In the genomic region with DNA sequence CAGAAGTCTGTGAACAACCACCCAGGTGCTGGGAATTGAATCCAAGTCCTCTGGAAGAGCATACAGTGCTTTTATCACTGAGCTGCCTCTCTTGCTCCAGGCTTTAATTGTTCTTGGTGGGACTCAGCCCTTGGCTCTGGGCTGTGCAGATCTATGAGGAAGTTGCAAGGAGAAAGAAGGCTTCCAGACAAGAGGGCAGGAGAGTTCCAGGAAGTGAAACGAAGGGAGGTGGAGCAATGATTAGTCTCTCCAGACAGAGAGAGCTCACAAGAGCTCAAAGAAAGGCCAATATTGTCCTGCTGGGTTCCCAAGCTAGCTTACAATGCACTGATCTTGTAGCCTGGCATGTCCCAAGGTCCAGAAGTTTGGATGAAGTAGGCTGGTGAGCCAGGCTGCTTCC, we compare ENCODE assay signal across 16 mouse cellular contexts. TPM values are rescaled to one million over a fixed set of nuclear protein-coding genes. Genes with fewer than 3 reads are reported as not detected.
DNase-seq lines count a peak whose midpoint lies in the region; ATAC-seq and TF ChIP-seq lines count a peak whose summit lies in the region.
"Had no signal": no experiment of that assay in that cellular context is flagged by ENCODE, and none has a peak within 500 bp of the region (broad histone marks: within the 10 kb centered on the region; RNA-seq: fewer than 3 reads in every experiment).

No protein-coding gene starts in this region.

- H3K27ac ChIP-seq in forebrain, embryonic 11.5 days (ENCODE audit: low read depth, low read length), result 0 out of 2 replicates have a peak overlapping the region, but pooled peaks have one; percentile 12
- H3K27ac ChIP-seq in forebrain, embryonic 16.5 days (ENCODE audit: low read length), result no peak overlapping the region
- peak overlapping the region; percentile 57; the same call in 1 of the 2 replicates for H3K27ac ChIP-seq in cortical plate, adult 2 months (ENCODE audit: insufficient read depth, low read length)
- H3K27ac ChIP-seq in stomach, embryonic 16.5 days (ENCODE audit: low read length), result peak overlapping the region; percentile 43; the same call in 1 of the 2 replicates
- no peak overlapping the region for H3K27ac ChIP-seq in neural tube, embryonic 15.5 days (replicated peaks)
- H3K27ac ChIP-seq: heart, embryonic 15.5 days; lung, embryonic 15.5 days had no signal

- H3K4me2 ChIP-seq in forebrain, embryonic 11.5 days (ENCODE audit: low read depth, low read length, severe bottlenecking), result no peak overlapping the region
- no peak overlapping the region for H3K4me2 ChIP-seq in forebrain, embryonic 16.5 days (ENCODE audit: low read length)
- H3K4me2 ChIP-seq in stomach, embryonic 16.5 days (ENCODE audit: low read depth, low read length), result no peak overlapping the region
- no peak overlapping the region for H3K4me2 ChIP-seq in neural tube, embryonic 15.5 days
- H3K4me2 ChIP-seq: heart, embryonic 15.5 days; lung, embryonic 15.5 days had no signal

- no peaks in the 10 kb centered on the region for H3K27me3 ChIP-seq in forebrain, embryonic 11.5 days (ENCODE audit: control insufficient read depth, insufficient read depth, low read length)
- H3K27me3 ChIP-seq in forebrain, embryonic 16.5 days (replicated peaks; ENCODE audit: control insufficient read depth, insufficient read depth, low read length), result no peaks in the 10 kb centered on the region
- H3K27me3 ChIP-seq in stomach, embryonic 16.5 days (ENCODE audit: control insufficient read depth, insufficient read depth, low read length), result no peaks in the 10 kb centered on the region
- H3K27me3 ChIP-seq in neural tube, embryonic 15.5 days (replicated peaks), result no peaks in the 10 kb centered on the region
- H3K27me3 ChIP-seq: heart, embryonic 15.5 days; lung, embryonic 15.5 days had no signal

- no peak for TF ChIP-seq POLR2A in lung, adult 2 months (IDR thresholded peaks at IDR 0.05; ENCODE audit: borderline replicate concordance, extremely low read depth, low read depth, low read length)
- TF ChIP-seq POLR2A in cortical plate, adult 2 months (IDR thresholded peaks at IDR 0.05; ENCODE audit: extremely low read depth, insufficient read depth, low read length), result no peak

- no peaks in the 10 kb centered on the region for H3K9me3 ChIP-seq in forebrain, embryonic 11.5 days (ENCODE audit: control insufficient read depth, low read length)
- no peaks in the 10 kb centered on the region for H3K9me3 ChIP-seq in forebrain, embryonic 16.5 days (ENCODE audit: control insufficient read depth, low read length)
- no peaks in the 10 kb centered on the region for H3K9me3 ChIP-seq in stomach, embryonic 16.5 days (replicated peaks; ENCODE audit: control insufficient read depth, low read length)
- H3K9me3 ChIP-seq in neural tube, embryonic 15.5 days (replicated peaks), result no peaks in the 10 kb centered on the region
- H3K9me3 ChIP-seq: heart, embryonic 15.5 days; lung, embryonic 15.5 days had no signal

- H3K4me3 ChIP-seq in forebrain, embryonic 11.5 days (ENCODE audit: low read depth, low read length), result no peak overlapping the region
- no peak overlapping the region for H3K4me3 ChIP-seq in forebrain, embryonic 16.5 days (replicated peaks; ENCODE audit: low read length)
- no peak overlapping the region for H3K4me3 ChIP-seq in lung, adult 2 months (replicated peaks; ENCODE audit: extremely low read depth, low read depth, low read length)
- no peak overlapping the region for H3K4me3 ChIP-seq in cortical plate, adult 2 months (ENCODE audit: insufficient read depth, low read length)
- H3K4me3 ChIP-seq in stomach, embryonic 16.5 days (replicated peaks; ENCODE audit: low read length), result no peak overlapping the region
- H3K4me3 ChIP-seq in neural tube, embryonic 15.5 days (replicated peaks), result no peak overlapping the region
- H3K4me3 ChIP-seq: heart, embryonic 15.5 days; lung, embryonic 15.5 days had no signal

- no peak for DNase-seq in forebrain, embryonic 11.5 days (ENCODE audit: low spot score)
- peak; percentile 18 for DNase-seq in lung, postnatal 25 days (ENCODE audit: low spot score)
- no peak for DNase-seq in lung, adult 2 months
- no peak for DNase-seq in right cerebral cortex, postnatal 14 days
- DNase-seq: adrenal gland, adult 2 months; cerebellum, postnatal 10 days; kidney, adult 11 months; kidney, postnatal 14 days; midbrain, embryonic 14.5 days; thymus, postnatal 36 days had no signal

- H3K36me3 ChIP-seq in forebrain, embryonic 11.5 days (ENCODE audit: control insufficient read depth, insufficient read depth, low read length), result no peaks in the 10 kb centered on the region
- no peaks in the 10 kb centered on the region for H3K36me3 ChIP-seq in forebrain, embryonic 16.5 days (ENCODE audit: control insufficient read depth, insufficient read depth)
- no peaks in the 10 kb centered on the region for H3K36me3 ChIP-seq in stomach, embryonic 16.5 days (ENCODE audit: control insufficient read depth, insufficient read depth, low read length)
- H3K36me3 ChIP-seq in neural tube, embryonic 15.5 days, result no peaks in the 10 kb centered on the region
- H3K36me3 ChIP-seq: heart, embryonic 15.5 days; lung, embryonic 15.5 days had no signal

- 73% methylated on average over 1 of the region's 1 CpGs for WGBS in forebrain, embryonic 11.5 days
- 35% methylated on average over 1 of the region's 1 CpGs for WGBS in forebrain, embryonic 16.5 days
- WGBS in lung, adult 2 months, result 35% methylated on average over 1 of the region's 1 CpGs
- WGBS in stomach, embryonic 16.5 days, result 62% methylated on average over 1 of the region's 1 CpGs
- WGBS in neural tube, embryonic 15.5 days, result 94% methylated on average over 1 of the region's 1 CpGs

- peaks cover 23% of the 10 kb centered on the region for H3K4me1 ChIP-seq in forebrain, embryonic 11.5 days (replicated peaks; ENCODE audit: control insufficient read depth, insufficient read depth, low read length)
- H3K4me1 ChIP-seq in forebrain, embryonic 16.5 days (replicated peaks; ENCODE audit: control insufficient read depth, insufficient read depth, low read length), result peaks cover 25% of the 10 kb centered on the region
- peaks cover 6% of the 10 kb centered on the region; the same call in 1 of the 2 replicates for H3K4me1 ChIP-seq in lung, adult 2 months (ENCODE audit: control insufficient read depth, insufficient read depth, low read length)
- peaks cover 15% of the 10 kb centered on the region for H3K4me1 ChIP-seq in cortical plate, adult 2 months (ENCODE audit: control insufficient read depth, insufficient read depth, low read length)
- H3K4me1 ChIP-seq in stomach, embryonic 16.5 days (ENCODE audit: control insufficient read depth, insufficient read depth, low read length), result no peaks in the 10 kb centered on the region
- H3K4me1 ChIP-seq in neural tube, embryonic 15.5 days, result peaks cover 26% of the 10 kb centered on the region
- H3K4me1 ChIP-seq: lung, embryonic 15.5 days had no signal

- no peak for ATAC-seq in forebrain, embryonic 11.5 days (replicated peaks; ENCODE audit: low FRiP score)
- ATAC-seq in forebrain, embryonic 16.5 days, result no peak
- no peak for ATAC-seq in stomach, embryonic 16.5 days (ENCODE audit: insufficient read depth, low FRiP score)
- ATAC-seq in neural tube, embryonic 15.5 days (ENCODE audit: low FRiP score), result no peak

- no peak for TF ChIP-seq CTCF in lung, adult 2 months (IDR thresholded peaks at IDR 0.05; ENCODE audit: insufficient read depth, low read length)
- no peak for TF ChIP-seq CTCF in cortical plate, adult 2 months (IDR thresholded peaks at IDR 0.05; ENCODE audit: extremely low read depth, insufficient read depth, low read length)

- H3K9ac ChIP-seq in forebrain, embryonic 11.5 days (ENCODE audit: low read length), result no peak overlapping the region
- no peak overlapping the region for H3K9ac ChIP-seq in forebrain, embryonic 16.5 days (replicated peaks; ENCODE audit: low read depth, low read length)
- H3K9ac ChIP-seq in stomach, embryonic 16.5 days (ENCODE audit: low read length), result no peak overlapping the region
- no peak overlapping the region for H3K9ac ChIP-seq in neural tube, embryonic 15.5 days (replicated peaks)
- H3K9ac ChIP-seq: heart, embryonic 15.5 days; lung, embryonic 15.5 days had no signal

RNA-seq across cellular contexts. Expression of a gene that starts 27.4 kb away (rescaled TPM):
- polyA plus RNA-seq in forebrain, embryonic 11.5 days (2014; fragmentation: Nextera tagmentation; extraction: Ambion mirVana), result 39.5 and 41.1 TPM in 2 replicates
- polyA plus RNA-seq in forebrain, embryonic 16.5 days (2015; fragmentation: Nextera tagmentation; extraction: Ambion mirVana), result 19.7 and 23.9 TPM in 2 replicates
- 64.9 and 107 TPM in 2 replicates for polyA plus RNA-seq in lung, adult 2 months (2012; rRNA removed)
- 42.9 and 44.5 TPM in 2 replicates for polyA plus RNA-seq in cortical plate, adult 2 months (2012; rRNA removed)
- 4.9 and 5.5 TPM in 2 replicates for polyA plus RNA-seq in stomach, embryonic 16.5 days (2015; fragmentation: Nextera tagmentation; extraction: Ambion mirVana)
- polyA plus RNA-seq in neural tube, embryonic 15.5 days (2015; fragmentation: Nextera tagmentation; extraction: Ambion mirVana), result 16.7 and 19.7 TPM in 2 replicates

Comparison
In these comparisons a context has a peak if more than half of its experiments do, and no peak if none do; other contexts are left out.
1. H3K27ac ChIP-seq: peak in forebrain, embryonic 11.5 days (single experiment), cortical plate, adult 2 months (single experiment) and stomach, embryonic 16.5 days (single experiment); none in forebrain, embryonic 16.5 days (single experiment) and neural tube, embryonic 15.5 days (single experiment).